Mouse (Mus musculus): ENCODE results near the gene Adgrb2. TPM values are rescaled to one million over a fixed set of nuclear protein-coding genes. Genes with fewer than 3 reads are reported as not detected.

Adgrb2 gene
- total and polyA plus RNA-seq, 3 experiments = 0.04 to 0.15 TPM; not detected in 1

DNA sequence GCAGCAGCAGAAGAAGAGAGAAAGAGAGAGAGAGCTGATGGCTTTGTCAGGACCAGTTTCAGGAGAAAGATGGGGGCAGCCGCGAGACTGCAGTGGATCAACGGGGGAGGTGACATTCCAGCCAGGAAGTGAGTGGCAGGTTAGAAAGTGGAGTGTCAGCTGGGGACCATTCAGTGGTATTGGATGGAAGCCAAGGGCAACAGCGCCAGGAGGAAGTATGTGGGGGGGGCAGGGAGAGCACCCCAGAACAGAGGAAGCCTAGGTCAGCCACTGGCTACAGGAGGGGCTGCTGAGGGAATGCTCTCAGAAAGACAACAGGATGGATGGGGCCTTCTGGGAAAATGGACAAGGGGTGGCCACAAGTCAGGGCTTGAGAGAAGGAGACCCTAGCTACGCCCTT is 17.0 kb downstream of the Adgrb2 start:
- Histone ChIP-seq H3K27ac (ENCODE audit: control insufficient read depth, low read depth, low read length) (no peak overlapping the region), H3K9me3 (replicated peaks; ENCODE audit: insufficient read depth, low read length) (no peaks in the 10 kb centered on the region), H3K9ac (ENCODE audit: control insufficient read depth, low read depth, low read length, poor library complexity, severe bottlenecking) (no peak overlapping the region), H3K36me3 (ENCODE audit: control insufficient read depth in 1 of 2, insufficient read depth in 2 of 2, low read length in 2 of 2) (no peaks in the 10 kb centered on the region), H3K4me1 (ENCODE audit: control insufficient read depth in 1 of 2, insufficient read depth in 2 of 2, low read length in 2 of 2) (no peaks in the 10 kb centered on the region), H3K79me2 (ENCODE audit: control insufficient read depth, insufficient read depth, low read length, poor library complexity) (no peaks in the 10 kb centered on the region), H3K4me3 (ENCODE audit: control insufficient read depth in 1 of 2, insufficient read depth in 1 of 2, low read depth in 2 of 2, low read length in 2 of 2) (no peak overlapping the region), H3K27me3 (ENCODE audit: control insufficient read depth in 1 of 2, insufficient read depth in 2 of 2, low read length in 2 of 2) (no peaks in the 10 kb centered on the region)
- DNase-seq (ENCODE audit: low read depth, low spot score) = no peak
- TF ChIP-seq BHLHE40 (IDR thresholded peaks at IDR 0.05; ENCODE audit: borderline replicate concordance, low read depth, low read length) = no peak
- no peak for TF ChIP-seq RCOR1 (IDR thresholded peaks at IDR 0.05; ENCODE audit: low read depth, low read length)
- no peak for TF ChIP-seq SIN3A (IDR thresholded peaks at IDR 0.05; ENCODE audit: low read length)
- TF ChIP-seq UBTF (IDR thresholded peaks at IDR 0.05; ENCODE audit: borderline replicate concordance, insufficient read depth, low read depth, low read length) = no peak
- no peak for TF ChIP-seq MAZ (IDR thresholded peaks at IDR 0.05; ENCODE audit: low read depth, low read length)
- TF ChIP-seq GATA1 (IDR thresholded peaks at IDR 0.05; ENCODE audit: low read depth, low read length) = no peak
- TF ChIP-seq USF1 (IDR thresholded peaks at IDR 0.05; ENCODE audit: low read depth, low read length) = no peak
- TF ChIP-seq SMC3 (IDR thresholded peaks at IDR 0.05; ENCODE audit: low read depth, low read length) = no peak
- no peak for TF ChIP-seq MXI1 (IDR thresholded peaks at IDR 0.05; ENCODE audit: low read depth, low read length)
- no peak for TF ChIP-seq GABPA (IDR thresholded peaks at IDR 0.05; ENCODE audit: low read depth, low read length)
- TF ChIP-seq ZNF384 (IDR thresholded peaks at IDR 0.05; ENCODE audit: low read depth, low read length) = no peak
- no peak for TF ChIP-seq JUND (IDR thresholded peaks at IDR 0.05; ENCODE audit: low read depth, low read length)
- no peak for TF ChIP-seq TAL1 (IDR thresholded peaks at IDR 0.05; ENCODE audit: low read length)
- no peak for TF ChIP-seq EP300 (IDR thresholded peaks at IDR 0.05; ENCODE audit: low read depth in 1 of 2, low read length in 2 of 2)
- TF ChIP-seq MYB (IDR thresholded peaks at IDR 0.05; ENCODE audit: low read depth, low read length) = no peak
- no peak for TF ChIP-seq TCF12 (IDR thresholded peaks at IDR 0.05; ENCODE audit: low read depth, low read length)
- no peak for TF ChIP-seq ZMIZ1 (IDR thresholded peaks at IDR 0.05; ENCODE audit: low read depth, low read length)
- TF ChIP-seq KAT2A (conservative IDR thresholded peaks at IDR 0.05; ENCODE audit: low read depth, low read length) = no peak
- TF ChIP-seq POLR2AphosphoS2 (IDR thresholded peaks at IDR 0.05; ENCODE audit: low read length) = no peak

DNA sequence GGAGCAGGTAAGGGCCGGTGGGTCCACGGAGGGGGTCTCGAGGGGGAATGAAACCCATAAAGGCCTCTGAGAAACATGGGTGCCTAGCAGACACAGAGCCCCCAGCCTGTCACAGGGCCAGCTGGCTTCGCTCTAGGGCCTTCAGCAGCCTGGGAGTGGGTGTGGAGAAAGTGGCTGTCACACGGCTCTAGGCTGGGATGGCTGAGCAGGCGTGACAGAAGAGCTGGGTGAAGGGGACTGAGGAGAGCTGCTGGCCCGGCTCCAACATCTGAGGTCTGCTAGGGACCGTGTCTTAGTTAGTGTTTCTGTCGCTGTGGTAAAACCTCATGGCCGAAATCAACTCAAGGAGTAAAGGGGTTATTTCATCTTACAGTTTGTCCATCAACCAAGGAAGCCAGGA is 17.5 kb downstream of the Adgrb2 start:
- Histone ChIP-seq H3K9ac (ENCODE audit: control insufficient read depth, low read depth, low read length, poor library complexity, severe bottlenecking) (no peak overlapping the region), H3K36me3 (ENCODE audit: control insufficient read depth in 1 of 2, insufficient read depth in 2 of 2, low read length in 2 of 2) (no peaks in the 10 kb centered on the region), H3K9me3 (replicated peaks; ENCODE audit: insufficient read depth, low read length) (no peaks in the 10 kb centered on the region), H3K79me2 (ENCODE audit: control insufficient read depth, insufficient read depth, low read length, poor library complexity) (no peaks in the 10 kb centered on the region), H3K27ac (ENCODE audit: control insufficient read depth, low read depth, low read length) (no peak overlapping the region), H3K4me1 (ENCODE audit: control insufficient read depth in 1 of 2, insufficient read depth in 2 of 2, low read length in 2 of 2) (no peaks in the 10 kb centered on the region), H3K27me3 (ENCODE audit: control insufficient read depth in 1 of 2, insufficient read depth in 2 of 2, low read length in 2 of 2) (no peaks in the 10 kb centered on the region), H3K4me3 (ENCODE audit: control insufficient read depth in 1 of 2, insufficient read depth in 1 of 2, low read depth in 2 of 2, low read length in 2 of 2) (no peak overlapping the region)
- TF ChIP-seq USF1 (IDR thresholded peaks at IDR 0.05; ENCODE audit: low read depth, low read length) (no peak), ZC3H11A (IDR thresholded peaks at IDR 0.05; ENCODE audit: low read depth, low read length) (no peak), GATA1 (IDR thresholded peaks at IDR 0.05; ENCODE audit: low read depth, low read length) (no peak), TAL1 (IDR thresholded peaks at IDR 0.05; ENCODE audit: low read length) (no peak), POLR2AphosphoS5 (IDR thresholded peaks at IDR 0.05; ENCODE audit: borderline replicate concordance, low read depth, low read length) (no peak), CHD1 (IDR thresholded peaks at IDR 0.05; ENCODE audit: low read depth, low read length) (no peak), MXI1 (IDR thresholded peaks at IDR 0.05; ENCODE audit: low read depth, low read length) (no peak), POLR2A (IDR thresholded peaks at IDR 0.05; ENCODE audit: control insufficient read depth in 1 of 2, insufficient read depth in 1 of 2, low read depth in 1 of 2, low read length in 2 of 2, poor library complexity in 1 of 2) (no peak), MEF2A (IDR thresholded peaks at IDR 0.05; ENCODE audit: extremely low read depth, insufficient replicate concordance, low read depth, low read length, poor library complexity, severe bottlenecking) (no peak), ZNF384 (IDR thresholded peaks at IDR 0.05; ENCODE audit: low read depth, low read length) (no peak), JUND (IDR thresholded peaks at IDR 0.05; ENCODE audit: low read depth, low read length) (no peak), TBP (IDR thresholded peaks at IDR 0.05; ENCODE audit: low read depth, low read length) (no peak), ELF1 (IDR thresholded peaks at IDR 0.05; ENCODE audit: low read depth, low read length) (no peak), BHLHE40 (IDR thresholded peaks at IDR 0.05; ENCODE audit: borderline replicate concordance, low read depth, low read length) (no peak), EP300 (IDR thresholded peaks at IDR 0.05; ENCODE audit: low read depth in 1 of 2, low read length in 2 of 2) (no peak), MYC (IDR thresholded peaks at IDR 0.05; ENCODE audit: low read depth, low read length) (no peak), MYB (IDR thresholded peaks at IDR 0.05; ENCODE audit: low read depth, low read length) (no peak), CTCF (IDR thresholded peaks at IDR 0.05 in 2 of 3, conservative IDR thresholded peaks at IDR 0.05 in 1 of 3; ENCODE audit: control insufficient read depth in 1 of 3, insufficient read depth in 1 of 3, low read depth in 2 of 3, low read length in 3 of 3, poor library complexity in 1 of 3, severe bottlenecking in 1 of 3) (no peak), TCF12 (IDR thresholded peaks at IDR 0.05; ENCODE audit: low read depth, low read length) (no peak), MAX (IDR thresholded peaks at IDR 0.05; ENCODE audit: low read length) (no peak)
- no peak for DNase-seq (ENCODE audit: low read depth, low spot score)

All from MEL (cell line).